Mouse (Mus musculus) cortical plate, adult 2 months (tissue): ENCODE results near the gene Aire. TPM values are rescaled to one million over a fixed set of nuclear protein-coding genes. Genes with fewer than 3 reads are reported as not detected.

Experiments
- H3K27ac ChIP-seq: fragments of 200-500 bp; 2 replicates; pipeline ENCODE4 v1.5.1; 2012; ENCODE audit warnings: low read length, control low read depth, inconsistent platforms; ENCODE audit not compliant: insufficient read depth
- H3K4me1 ChIP-seq: fragments of 200-500 bp; 2 replicates; pipeline ENCODE4 v1.6.1; 2011; ENCODE audit warnings: low read length; ENCODE audit not compliant: control insufficient read depth, insufficient read depth
- H3K4me3 ChIP-seq: fragments of 200-500 bp; 2 replicates; pipeline ENCODE4 v1.5.1; 2011; ENCODE audit warnings: mild to moderate bottlenecking, low read length, control low read depth; ENCODE audit not compliant: insufficient read depth
- CTCF ChIP-seq: fragments of 200-500 bp; IDR thresholded peaks from 2 replicates; pipeline ENCODE4 v1.5.1; 2011; ENCODE audit warnings: mild to moderate bottlenecking, control low read depth, low read length; ENCODE audit not compliant: insufficient read depth; ENCODE audit errors: extremely low read depth
- POLR2A ChIP-seq: fragments of 200-500 bp; IDR thresholded peaks from 2 replicates; pipeline ENCODE4 v1.6.1; 2011; ENCODE audit warnings: mild to moderate bottlenecking, low read length, control low read depth; ENCODE audit not compliant: insufficient read depth; ENCODE audit errors: extremely low read depth
- polyA plus RNA-seq: library from polyadenylated mRNA; depleted of rRNA; stranded (reverse); fragments of >200 nt; gene quantifications from 2 replicates; pipeline ENCODE4 v1.2.3, GENCODE M21; 2012

Aire gene
- polyA plus RNA-seq, 1 experiment = 0.65 TPM

DNA sequence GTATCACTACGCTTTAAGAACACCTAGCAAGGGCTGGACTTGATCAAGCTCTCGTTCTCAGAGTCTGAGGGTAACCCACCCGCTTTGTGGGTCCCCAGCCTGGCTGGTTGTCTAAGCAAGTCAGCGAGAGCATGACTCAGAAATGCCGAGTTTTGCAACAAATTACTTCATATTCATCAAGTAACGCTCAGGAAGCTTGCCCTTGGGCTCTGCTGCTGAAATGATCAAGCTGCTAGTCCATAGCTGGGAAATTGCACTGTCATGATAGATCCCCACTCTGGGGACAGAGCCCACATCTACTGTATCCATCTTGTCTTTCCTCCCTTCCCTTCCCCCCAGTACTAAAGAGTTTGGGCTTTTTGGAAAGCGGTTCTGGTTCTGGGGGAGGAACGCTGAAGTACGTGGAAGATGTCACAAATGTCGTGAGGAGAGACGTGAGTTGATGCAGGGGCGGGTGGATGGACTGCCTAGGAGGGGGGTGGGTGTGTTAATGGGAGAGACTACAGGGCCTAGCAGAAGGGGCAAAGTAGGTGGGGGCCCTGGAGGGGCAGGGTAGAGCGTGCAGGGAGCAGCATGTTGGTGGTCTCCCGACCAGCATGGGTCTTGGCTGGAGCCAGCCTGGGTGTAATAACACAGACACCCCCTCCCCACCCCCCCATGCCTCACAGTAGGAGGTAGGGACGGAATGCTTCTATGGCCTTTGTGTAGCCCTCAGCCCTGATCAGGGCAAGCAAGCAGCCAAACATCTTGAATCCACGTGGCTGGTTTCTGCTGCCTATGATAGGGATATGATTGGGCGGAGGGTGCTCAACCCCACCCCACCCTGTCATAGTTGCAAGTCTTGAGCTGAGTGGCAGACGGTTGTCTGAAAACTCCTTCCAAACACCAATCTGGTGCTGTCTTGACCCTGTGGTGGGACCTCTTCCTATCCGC lies 11.5 kb upstream of the Aire start:
- TF ChIP-seq CTCF (no peak), POLR2A (no peak)
- Histone ChIP-seq H3K4me3 (no peak overlapping the region), H3K4me1 (no peaks in the 10 kb centered on the region), H3K27ac (no peak overlapping the region)

DNA sequence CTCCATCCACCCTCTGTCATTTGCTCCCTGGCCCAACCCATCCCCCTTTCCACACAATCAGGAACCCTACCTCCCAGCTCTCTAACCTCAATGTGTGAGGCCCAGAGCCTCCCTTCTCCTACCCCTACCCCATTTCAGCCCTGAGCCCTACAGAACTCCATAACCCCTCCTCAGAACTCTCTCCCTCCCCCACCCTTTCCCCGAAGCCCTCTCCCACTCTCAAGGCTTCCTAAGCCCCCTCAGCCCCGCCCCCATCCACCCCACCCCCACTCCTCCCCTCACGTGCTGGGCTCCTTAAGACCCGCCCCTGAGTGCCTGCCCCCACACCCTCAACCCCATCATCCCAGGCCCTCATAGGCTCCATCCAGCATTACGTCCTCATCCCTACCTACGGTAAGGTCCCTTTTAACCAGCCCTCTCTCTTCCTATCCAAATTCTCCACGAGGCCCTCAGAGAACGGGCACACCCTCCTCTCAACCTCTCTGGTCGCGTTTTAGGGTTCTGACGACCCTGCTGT lies 6.2 kb upstream of the Aire start:
- Histone ChIP-seq H3K27ac (no peak overlapping the region), H3K4me3 (no peak overlapping the region), H3K4me1 (no peaks in the 10 kb centered on the region)
- TF ChIP-seq CTCF (no peak), POLR2A (no peak)

DNA sequence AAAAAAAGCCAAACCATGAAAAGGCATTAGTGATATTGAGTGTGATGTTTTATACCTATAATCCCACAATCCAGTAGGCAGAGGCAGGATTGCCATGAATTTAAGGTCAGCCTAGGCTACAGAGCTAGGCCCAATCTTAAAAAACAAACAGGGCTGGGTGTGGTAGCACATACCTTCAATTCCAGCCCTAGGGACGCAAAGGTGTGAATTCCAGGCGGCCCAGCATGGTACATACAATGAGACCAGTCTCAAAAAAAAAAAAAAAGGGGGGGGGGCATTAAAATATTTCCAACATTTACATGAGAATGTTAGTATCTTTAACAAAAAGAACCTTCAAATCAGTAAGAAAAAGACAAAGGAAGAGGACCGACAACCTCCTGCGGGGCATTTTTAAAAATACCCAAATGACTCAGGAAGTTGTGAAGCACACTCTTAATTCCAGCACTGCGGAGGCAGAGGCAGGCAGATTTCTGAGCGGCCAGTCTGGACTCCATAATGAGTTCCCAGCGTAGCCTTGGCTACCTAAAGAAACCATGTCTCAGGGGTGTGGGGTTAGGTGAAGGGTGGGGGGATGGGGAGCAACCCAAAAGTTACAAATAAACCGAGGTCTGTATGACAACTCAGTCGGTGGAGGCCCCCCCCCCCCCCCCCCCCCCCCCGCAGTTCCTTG lies 4.8 kb upstream of the Aire start:
- TF ChIP-seq POLR2A = no peak
- no peak overlapping the region for H3K4me3 ChIP-seq
- no peaks in the 10 kb centered on the region for H3K4me1 ChIP-seq
- H3K27ac ChIP-seq = no peak overlapping the region

DNA sequence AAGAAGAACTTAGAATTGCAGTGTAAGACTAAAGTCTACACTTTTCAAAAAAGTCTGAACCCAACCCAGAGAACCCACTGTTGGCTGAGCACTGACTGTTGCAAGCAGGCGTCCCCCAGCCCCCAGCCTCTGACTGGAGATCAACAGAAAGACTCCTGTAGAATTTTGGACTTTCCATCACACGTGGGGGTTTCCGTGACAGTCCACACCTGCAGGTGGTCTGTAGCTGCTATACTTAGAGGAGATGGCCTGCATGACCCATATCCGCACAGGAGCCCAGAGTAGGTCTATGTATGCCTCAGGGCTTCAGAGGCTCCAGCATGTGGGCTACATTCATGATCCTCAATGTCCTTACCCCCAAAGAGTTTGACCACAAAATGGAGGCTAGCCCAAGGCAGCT lies 3.0 kb upstream of the Aire start:
- H3K4me3 ChIP-seq = no peak overlapping the region
- TF ChIP-seq CTCF (no peak), POLR2A (no peak)
- no peaks in the 10 kb centered on the region for H3K4me1 ChIP-seq
- no peak overlapping the region for H3K27ac ChIP-seq

DNA sequence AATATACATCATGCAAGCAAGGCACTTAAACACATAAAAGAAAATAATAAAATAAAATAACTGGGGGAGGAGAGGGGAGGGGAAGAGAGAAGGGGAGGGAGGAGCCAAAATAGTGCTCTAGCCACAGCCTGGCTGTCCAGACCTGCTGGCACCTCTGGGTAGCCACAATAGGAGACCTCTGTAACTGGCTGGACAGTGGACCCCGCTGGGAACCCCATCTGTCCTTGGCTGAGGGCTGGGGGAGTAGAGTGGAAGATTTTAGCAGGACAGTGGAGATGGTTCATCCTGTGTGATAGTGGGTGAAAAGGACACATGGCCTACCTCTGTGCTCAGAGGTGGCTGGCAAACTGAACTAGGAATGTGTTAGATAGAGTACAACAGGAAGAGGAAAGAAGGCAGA lies 1.1 kb upstream of the Aire start:
- TF ChIP-seq CTCF (no peak), POLR2A (no peak)
- no peak overlapping the region for H3K27ac ChIP-seq
- no peak overlapping the region for H3K4me3 ChIP-seq
- H3K4me1 ChIP-seq = no peaks in the 10 kb centered on the region

DNA sequence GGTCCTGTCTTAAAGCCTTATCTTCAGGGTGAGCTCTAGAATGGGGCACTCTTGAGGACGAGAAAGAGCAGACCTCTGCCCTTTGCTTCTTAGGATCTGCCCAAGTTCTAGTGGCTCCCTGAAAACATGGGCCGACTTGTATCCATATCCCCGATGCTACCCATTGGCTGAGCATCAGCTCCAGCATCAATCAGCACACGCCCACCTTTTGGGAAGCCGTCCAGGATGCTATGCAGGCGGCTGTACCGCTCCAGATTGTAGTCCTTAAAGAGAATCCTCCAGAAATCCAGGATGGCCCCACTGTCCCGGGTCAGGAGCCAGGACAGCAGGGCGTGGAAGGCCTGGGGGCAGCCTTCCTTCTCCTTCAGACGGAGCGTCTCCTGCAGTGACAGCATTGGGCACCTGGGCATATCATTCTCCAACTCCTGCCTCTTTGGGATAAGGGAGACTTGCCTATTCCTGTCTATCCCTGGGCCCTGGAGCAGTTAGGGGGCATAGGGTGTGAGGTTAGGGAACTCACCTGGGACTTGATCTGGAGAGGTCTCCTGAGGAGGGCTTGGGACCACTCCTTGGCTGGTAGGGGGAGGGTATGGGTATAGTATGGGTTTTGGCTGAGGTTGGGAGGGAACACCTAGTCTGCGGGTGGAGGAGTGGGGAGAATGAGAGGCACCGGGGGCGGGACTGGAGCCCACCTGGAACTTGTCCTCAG lies 559 bp downstream of the Aire start:
- no peak for TF ChIP-seq CTCF
- no peak for TF ChIP-seq POLR2A
- no peak overlapping the region for H3K27ac ChIP-seq
- no peak overlapping the region for H3K4me3 ChIP-seq
- H3K4me1 ChIP-seq = no peaks in the 10 kb centered on the region

DNA sequence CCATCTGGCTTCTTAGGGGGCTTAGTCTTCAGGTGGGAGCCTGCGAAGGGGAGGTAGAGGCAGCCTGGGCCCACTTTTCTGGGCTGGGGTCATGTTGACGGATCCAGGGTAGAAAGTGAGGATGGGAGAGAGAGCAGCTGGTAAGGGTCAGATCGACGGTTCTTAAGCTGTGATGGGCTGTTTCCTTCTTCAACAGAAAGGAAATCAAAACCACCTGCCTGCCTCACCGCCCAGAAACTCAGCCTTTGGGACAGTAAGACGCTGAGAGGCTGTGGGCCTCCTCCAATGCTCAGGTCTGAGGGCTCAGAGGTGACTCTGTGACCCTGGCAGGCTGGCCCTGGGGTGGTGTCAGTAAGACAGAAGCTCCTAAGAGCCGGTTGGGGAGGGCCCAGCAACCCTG lies 1.3 kb downstream of the Aire start:
- no peak for TF ChIP-seq CTCF
- no peak for TF ChIP-seq POLR2A
- Histone ChIP-seq H3K27ac (no peak overlapping the region), H3K4me3 (no peak overlapping the region), H3K4me1 (no peaks in the 10 kb centered on the region)

DNA sequence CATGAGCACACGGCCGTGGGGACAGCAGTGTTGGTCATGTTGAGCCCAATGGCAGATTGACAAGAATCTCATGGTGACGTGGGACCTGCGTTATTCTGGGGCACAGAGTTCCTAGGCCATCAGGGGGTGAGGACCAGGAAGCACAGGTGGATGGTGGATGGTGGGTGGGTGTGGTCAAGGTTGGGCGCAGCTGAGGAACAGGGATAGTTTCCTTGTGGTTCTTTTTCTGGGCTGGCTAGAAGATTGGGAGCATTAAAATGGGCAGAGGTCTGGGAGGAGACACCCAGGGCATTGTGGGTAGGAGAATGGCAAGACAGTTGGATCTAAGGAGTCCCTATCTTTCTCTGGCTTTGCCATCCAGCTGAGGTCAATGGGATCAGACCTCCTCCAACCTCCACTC lies 1.8 kb downstream of the Aire start, which contains the start of gene Dnmt3l:
Gene Dnmt3l (plus strand): TSS at position 301 of the 400 bp plus-strand sequence.
- no peaks in the 10 kb centered on the region for H3K4me1 ChIP-seq
- TF ChIP-seq CTCF (no peak), POLR2A (no peak)

DNA sequence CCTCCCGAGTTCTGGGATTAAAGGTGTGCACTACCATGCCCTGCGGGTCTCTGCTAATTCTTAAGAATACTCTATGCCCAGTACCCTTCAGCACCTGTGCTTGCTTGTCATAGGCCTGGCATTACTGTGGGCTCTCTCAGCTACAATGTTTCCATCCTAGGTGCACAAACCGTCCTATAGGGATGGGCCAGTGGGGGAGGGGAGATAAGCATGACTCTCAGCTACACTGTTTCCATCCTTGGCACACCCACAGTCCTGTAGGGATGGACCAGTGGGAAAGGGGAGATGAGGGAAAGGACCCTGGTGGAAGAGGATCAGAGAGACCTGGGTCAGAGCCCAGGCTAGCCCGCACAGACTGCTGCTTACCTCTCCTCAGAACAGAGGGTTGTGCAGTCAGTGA lies 6.3 kb downstream of the Aire start:
- Histone ChIP-seq H3K4me3 (no peak overlapping the region), H3K27ac (no peak overlapping the region), H3K4me1 (no peaks in the 10 kb centered on the region)
- TF ChIP-seq CTCF (no peak), POLR2A (no peak)

More for the DNA sequence above, 1.8 kb downstream of the Aire start, which contains the start of gene Dnmt3l:
- Histone ChIP-seq H3K4me3 (no peak within 1 kb of the TSS), H3K27ac (no peak within 1 kb of the TSS)

DNA sequence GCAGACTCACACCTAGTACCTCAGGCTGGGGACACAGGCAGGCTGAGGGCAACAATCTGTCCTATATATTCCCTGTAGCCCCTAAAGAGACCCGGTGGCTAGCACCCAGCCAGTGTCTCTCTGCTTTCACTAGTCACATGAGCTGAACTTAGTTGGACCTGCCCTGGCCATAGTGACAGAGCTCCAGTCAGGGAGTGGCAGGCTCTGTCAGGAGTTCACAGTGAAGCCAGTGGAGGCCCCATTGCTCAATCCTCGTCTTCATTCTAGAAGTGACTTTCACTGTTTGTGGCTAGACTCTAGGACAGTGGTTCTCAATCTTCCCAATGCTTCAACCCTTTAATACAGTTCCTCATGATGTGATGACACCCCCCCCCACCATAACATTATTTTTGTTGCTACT lies 11.4 kb downstream of the Aire start:
- no peaks in the 10 kb centered on the region for H3K4me1 ChIP-seq
- no peak overlapping the region for H3K4me3 ChIP-seq
- TF ChIP-seq POLR2A (no peak), CTCF (no peak)
- no peak overlapping the region for H3K27ac ChIP-seq
